Mouse (Mus musculus): ENCODE data around the gene Iba57.
"Not testable (repeated sequence)": the region's sequence is repeated elsewhere in the genome, so short reads cannot be mapped to it uniquely, and the experiment has no call there.

Iba57 gene

GRCm38 (mm10) chr11:59163255-59164236 is at the start of gene Iba57:
Iba57 (minus strand) TSS chr11:59163739.
- peak; percentile 94 for DNase-seq (ENCODE audit: low read depth, low spot score)

GRCm38 (mm10) chr11:59212892-59213494 is 49.5 kb upstream of the Iba57 start:
- no peak for DNase-seq (ENCODE audit: low read depth, low spot score)

- not testable (repeated sequence) for DNase-seq (ENCODE audit: low read depth, low spot score)
Observed at GRCm38 (mm10) chr11:59212320-59212719, 48.8 kb upstream of the Iba57 start.

- not testable (repeated sequence) for DNase-seq (ENCODE audit: low read depth, low spot score)
Observed at GRCm38 (mm10) chr11:59211561-59211960, 48.0 kb upstream of the Iba57 start.

- DNase-seq (ENCODE audit: low read depth, low spot score) = no peak
Observed at GRCm38 (mm10) chr11:59210020-59210419, 46.5 kb upstream of the Iba57 start.

GRCm38 (mm10) chr11:59209580-59209979 is 46.0 kb upstream of the Iba57 start:
- DNase-seq (ENCODE audit: low read depth, low spot score) = no peak

GRCm38 (mm10) chr11:59209003-59209441 is 45.5 kb upstream of the Iba57 start:
- no peak for DNase-seq (ENCODE audit: low read depth, low spot score)

- DNase-seq (ENCODE audit: low read depth, low spot score) = peak; percentile 95
Observed at GRCm38 (mm10) chr11:59208153-59208831, 44.8 kb upstream of the Iba57 start, which contains the start of gene 2310033P09Rik. 2310033P09Rik (plus strand) TSS chr11:59208321.

GRCm38 (mm10) chr11:59202081-59202995 is 38.8 kb upstream of the Iba57 start, which contains the start of gene Mrpl55:
Mrpl55 (plus strand) TSS chr11:59202486.
- peak; percentile 90 for DNase-seq (ENCODE audit: low read depth, low spot score)

- no peak for DNase-seq (ENCODE audit: low read depth, low spot score)
Observed at GRCm38 (mm10) chr11:59201216-59202002, 37.9 kb upstream of the Iba57 start.

- DNase-seq (ENCODE audit: low read depth, low spot score) = no peak
Observed at GRCm38 (mm10) chr11:59196230-59196629, 32.7 kb upstream of the Iba57 start.

- DNase-seq (ENCODE audit: low read depth, low spot score) = no peak
Observed at GRCm38 (mm10) chr11:59192059-59192386, 28.5 kb upstream of the Iba57 start, which contains the start of gene Guk1. Guk1 (minus strand) TSS chr11:59192212.

GRCm38 (mm10) chr11:59191231-59192058 is 27.9 kb upstream of the Iba57 start:
- peak; percentile 72 for DNase-seq (ENCODE audit: low read depth, low spot score)

GRCm38 (mm10) chr11:59187706-59188105 is 24.2 kb upstream of the Iba57 start:
- DNase-seq (ENCODE audit: low read depth, low spot score) = no peak

GRCm38 (mm10) chr11:59185490-59185889 is 22.0 kb upstream of the Iba57 start:
- no peak for DNase-seq (ENCODE audit: low read depth, low spot score)

GRCm38 (mm10) chr11:59183821-59184220 is 20.3 kb upstream of the Iba57 start:
- no peak for DNase-seq (ENCODE audit: low read depth, low spot score)

- DNase-seq (ENCODE audit: low read depth, low spot score) = no peak
Observed at GRCm38 (mm10) chr11:59182864-59183331, 19.4 kb upstream of the Iba57 start, which contains the start of gene Gjc2. Gjc2 (minus strand) TSS chr11:59183213.

GRCm38 (mm10) chr11:59176921-59177320 is 13.4 kb upstream of the Iba57 start:
- no peak for DNase-seq (ENCODE audit: low read depth, low spot score)

GRCm38 (mm10) chr11:59176475-59176874 is 12.9 kb upstream of the Iba57 start:
- DNase-seq (ENCODE audit: low read depth, low spot score) = no peak

All from retina, postnatal 7 days (tissue).